Mouse (Mus musculus) stomach, embryonic 16.5 days (tissue): ENCODE results near the gene Dennd2a. TPM values are rescaled to one million over a fixed set of nuclear protein-coding genes. Genes with fewer than 3 reads are reported as not detected.

ENCODE experiments used
- ATAC-seq: fragments of 200-750 bp; cut with Nextera tagmentation; 2 replicates; pipeline ENCODE4 v1.8.0; 2017; ENCODE audit warnings: moderate number of reproducible peaks, moderate TSS enrichment; ENCODE audit not compliant: insufficient read depth, low FRiP score
- H3K27ac ChIP-seq: fragments of 300-500 bp; sonication (generic); 2 replicates; pipeline ENCODE4 v1.5.1; 2014; ENCODE audit warnings: low read length
- H3K27me3 ChIP-seq: fragments of 300-500 bp; sonication (generic); 2 replicates; pipeline ENCODE4 v1.6.1; 2014; ENCODE audit warnings: low read length, control low read depth, mixed read lengths; ENCODE audit not compliant: control insufficient read depth, insufficient read depth
- H3K36me3 ChIP-seq: fragments of 300-500 bp; sonication (generic); 2 replicates; pipeline ENCODE4 v1.6.1; 2014; ENCODE audit warnings: low read length; ENCODE audit not compliant: control insufficient read depth, insufficient read depth
- H3K4me1 ChIP-seq: fragments of 300-500 bp; sonication (generic); 2 replicates; pipeline ENCODE4 v1.6.1; 2014; ENCODE audit warnings: low read length, control low read depth, mixed read lengths; ENCODE audit not compliant: control insufficient read depth, insufficient read depth
- H3K4me2 ChIP-seq: fragments of 300-500 bp; sonication (generic); 2 replicates; pipeline ENCODE4 v1.6.1; 2014; ENCODE audit warnings: low read depth, low read length, mixed read lengths
- H3K4me3 ChIP-seq: fragments of 300-500 bp; sonication (generic); replicated peaks from 2 replicates; pipeline ENCODE4 v1.5.1; 2014; ENCODE audit warnings: mild to moderate bottlenecking, low read length
- H3K9ac ChIP-seq: fragments of 300-500 bp; sonication (generic); 2 replicates; pipeline ENCODE4 v1.6.1; 2014; ENCODE audit warnings: low read length
- H3K9me3 ChIP-seq: fragments of 300-500 bp; sonication (generic); replicated peaks from 2 replicates; pipeline ENCODE4 v1.6.1; 2016; ENCODE audit warnings: low read length, control low read depth; ENCODE audit not compliant: control insufficient read depth
- WGBS: fragments of 180-500 bp; shearing (Covaris S2); extraction: QIAGEN DNeasy Blood & Tissue Kit; methylation state at CpG from one replicate; pipeline ENCODE4 v1.1.7; 2014; 5-methylcytosine and 5-hydroxymethylcytosine counted together
- polyA plus RNA-seq: library from polyadenylated mRNA; unstranded; fragments of >200 nt; fragmentation: Nextera tagmentation; extraction: Ambion mirVana; gene quantifications from 2 replicates; pipeline ENCODE4 v1.2.1, GENCODE M21; 2015

Dennd2a gene
- 10.8 and 10.9 TPM in 2 replicates for polyA plus RNA-seq

DNA sequence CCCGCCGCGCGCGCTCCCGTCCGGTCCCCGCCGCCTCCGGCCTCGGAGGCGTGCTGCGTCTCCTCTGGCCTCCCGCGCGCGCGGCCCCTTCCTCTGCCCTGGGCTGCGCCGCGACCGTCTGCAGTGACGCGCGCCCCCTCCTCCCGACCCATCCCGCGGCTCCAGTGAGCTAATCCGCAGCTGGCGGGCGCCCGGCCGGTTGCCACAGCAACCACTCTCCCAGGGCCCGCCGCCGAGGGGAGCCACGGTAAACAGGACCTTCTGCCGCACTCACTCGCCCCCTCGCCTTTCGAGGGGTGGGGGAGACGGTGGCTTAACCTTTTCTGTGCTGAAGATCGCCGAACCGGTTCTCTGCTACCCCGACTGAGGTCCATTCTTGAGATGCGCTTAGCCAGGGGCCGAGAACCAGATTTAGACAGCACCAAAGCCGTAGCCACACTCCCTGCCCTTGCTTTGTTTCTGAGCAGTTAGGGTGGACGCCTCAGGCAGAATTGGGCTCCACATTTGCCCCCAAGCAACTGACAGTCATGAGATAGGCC, at the start of gene Dennd2a:
Dennd2a (minus strand) TSS at position 145 of the 539 bp plus-strand sequence.
- Histone ChIP-seq H3K4me2 (peak within 1 kb of the TSS; percentile 67), H3K27ac (peak within 1 kb of the TSS; percentile 83), H3K9me3 (no peaks in the 10 kb centered on the region), H3K27me3 (no peaks in the 10 kb centered on the region), H3K4me1 (peaks cover 17% of the 10 kb centered on the region), H3K4me3 (peak within 1 kb of the TSS; percentile 67), H3K36me3 (no peaks in the 10 kb centered on the region), H3K9ac (peak within 1 kb of the TSS; percentile 94)
- under 1% methylated on average over 47 of the region's 50 CpGs for WGBS
- ATAC-seq: peak; percentile 92

DNA sequence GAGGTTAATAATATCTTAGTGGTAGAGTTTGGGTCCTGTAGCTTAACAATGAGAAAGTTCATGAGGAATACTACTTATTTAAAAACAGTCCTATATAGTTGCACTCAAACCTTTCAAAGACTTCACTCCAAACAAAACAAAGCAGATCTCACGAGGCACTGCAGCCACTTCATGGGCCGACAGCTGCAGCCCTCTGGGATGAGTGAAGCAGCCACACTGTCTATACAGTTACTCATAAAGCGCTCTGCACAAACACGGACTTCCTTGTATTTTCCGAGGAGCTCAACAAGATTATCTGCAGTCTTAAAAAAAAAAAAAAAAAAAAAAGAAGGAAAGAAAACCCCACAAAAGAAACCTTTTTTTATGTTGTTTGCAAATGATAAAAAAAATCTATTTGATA, 49.7 kb upstream of the Dennd2a start:
- WGBS: 46% methylated on average over 5 of the region's 5 CpGs
- no peak for ATAC-seq
- H3K27ac ChIP-seq: no peak overlapping the region
- H3K4me3 ChIP-seq: no peak overlapping the region
- no peak overlapping the region for H3K4me2 ChIP-seq
- no peaks in the 10 kb centered on the region for H3K4me1 ChIP-seq
- no peak overlapping the region for H3K9ac ChIP-seq
- H3K9me3 ChIP-seq: no peaks in the 10 kb centered on the region
- no peaks in the 10 kb centered on the region for H3K36me3 ChIP-seq
- H3K27me3 ChIP-seq: no peaks in the 10 kb centered on the region

DNA sequence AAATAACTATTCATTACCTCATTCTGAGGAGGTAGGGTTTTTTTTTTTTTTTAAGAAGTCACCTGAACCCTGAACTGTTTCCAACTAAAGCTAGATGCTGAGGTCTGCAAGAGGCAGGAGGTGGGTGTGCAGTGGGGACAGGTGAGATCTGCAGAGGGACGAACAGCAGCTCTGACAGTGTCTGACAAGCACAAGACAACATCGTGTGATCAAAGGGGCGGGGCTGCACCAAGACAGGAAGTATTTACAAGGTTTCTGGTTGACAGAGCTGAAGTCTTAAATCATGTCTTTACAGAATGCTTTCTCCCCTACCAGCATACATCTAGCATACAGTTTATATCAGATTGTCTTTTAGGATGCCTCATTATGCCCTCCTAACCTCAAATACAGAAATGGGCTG, 49.2 kb upstream of the Dennd2a start:
- Histone ChIP-seq H3K27me3 (no peaks in the 10 kb centered on the region), H3K4me3 (no peak overlapping the region), H3K4me1 (no peaks in the 10 kb centered on the region), H3K36me3 (no peaks in the 10 kb centered on the region), H3K9me3 (no peaks in the 10 kb centered on the region), H3K4me2 (no peak overlapping the region), H3K9ac (no peak overlapping the region), H3K27ac (no peak overlapping the region)
- ATAC-seq: no peak
- WGBS: 59% methylated on average over 3 of the region's 3 CpGs

DNA sequence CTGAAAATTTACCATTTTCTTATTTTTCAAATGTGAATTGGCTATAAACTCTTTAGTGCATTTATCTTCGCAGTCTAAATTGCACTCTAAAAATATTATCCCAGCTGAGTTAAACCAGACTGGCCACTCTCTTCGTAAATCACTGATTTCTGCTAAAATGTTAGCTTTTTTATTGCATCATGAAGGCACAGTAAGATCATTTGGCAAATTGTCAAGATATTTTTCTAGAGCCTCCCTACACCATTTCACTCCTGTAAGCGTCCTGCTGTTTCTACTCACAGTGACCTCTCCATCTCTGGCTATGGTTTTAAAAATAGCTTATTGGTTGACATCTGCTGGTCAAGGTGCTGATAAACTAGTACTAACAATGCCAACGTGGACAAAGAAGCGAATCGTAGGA, 48.4 kb upstream of the Dennd2a start:
- Histone ChIP-seq H3K4me3 (no peak overlapping the region), H3K4me2 (no peak overlapping the region), H3K36me3 (no peaks in the 10 kb centered on the region), H3K9ac (no peak overlapping the region), H3K9me3 (no peaks in the 10 kb centered on the region), H3K27me3 (no peaks in the 10 kb centered on the region), H3K4me1 (no peaks in the 10 kb centered on the region), H3K27ac (no peak overlapping the region)
- no peak for ATAC-seq
- WGBS: 59% methylated on average over 6 of the region's 6 CpGs

DNA sequence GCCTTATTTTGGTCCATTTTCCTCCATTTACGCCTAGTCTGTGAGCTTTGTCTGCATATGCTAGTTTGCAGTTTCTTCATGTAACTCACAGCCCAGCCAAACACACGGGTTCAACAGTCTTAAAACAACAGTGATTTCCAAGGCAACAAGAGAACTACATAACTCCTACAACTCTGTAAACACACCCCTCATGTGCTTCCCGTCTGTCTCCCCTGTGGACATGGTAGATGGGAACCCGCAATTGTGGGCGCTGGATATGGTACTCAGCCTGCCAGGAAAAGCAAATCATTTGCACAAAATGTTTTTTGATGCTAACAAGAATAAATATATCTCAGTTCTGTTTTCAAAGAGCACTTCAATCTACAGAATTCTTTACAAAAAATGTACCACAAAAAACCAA, 46.9 kb upstream of the Dennd2a start:
- Histone ChIP-seq H3K4me1 (no peaks in the 10 kb centered on the region), H3K9me3 (no peaks in the 10 kb centered on the region), H3K36me3 (peaks cover 7% of the 10 kb centered on the region; the same call in 1 of the 2 replicates), H3K4me2 (no peak overlapping the region), H3K9ac (no peak overlapping the region), H3K4me3 (no peak overlapping the region), H3K27me3 (no peaks in the 10 kb centered on the region), H3K27ac (no peak overlapping the region)
- no peak for ATAC-seq
- 78% methylated on average over 5 of the region's 5 CpGs for WGBS

DNA sequence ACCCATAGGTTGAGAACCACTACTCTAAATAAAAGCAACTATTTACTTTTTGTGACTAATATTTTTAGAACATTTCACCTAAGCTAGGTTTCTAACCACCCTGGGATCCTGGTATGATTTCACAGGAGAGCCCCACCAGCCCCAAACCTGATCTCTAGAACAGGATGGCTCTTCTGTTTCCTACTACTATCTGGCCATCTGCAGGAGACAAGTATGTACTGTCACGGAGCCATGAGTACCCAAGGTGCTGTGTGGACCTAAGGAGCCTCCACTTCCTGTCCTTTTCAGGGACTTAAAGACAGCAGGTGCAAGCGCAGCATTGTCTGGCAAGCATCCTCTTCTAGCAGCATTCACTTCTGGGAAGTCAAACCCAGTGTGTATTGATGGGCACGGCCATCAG, 44.2 kb upstream of the Dennd2a start:
- Histone ChIP-seq H3K4me2 (no peak overlapping the region), H3K9ac (no peak overlapping the region), H3K4me3 (no peak overlapping the region), H3K27me3 (no peaks in the 10 kb centered on the region), H3K27ac (no peak overlapping the region), H3K36me3 (peaks cover 7% of the 10 kb centered on the region), H3K9me3 (no peaks in the 10 kb centered on the region), H3K4me1 (no peaks in the 10 kb centered on the region)
- ATAC-seq: no peak
- WGBS: 87% methylated on average over 3 of the region's 3 CpGs

DNA sequence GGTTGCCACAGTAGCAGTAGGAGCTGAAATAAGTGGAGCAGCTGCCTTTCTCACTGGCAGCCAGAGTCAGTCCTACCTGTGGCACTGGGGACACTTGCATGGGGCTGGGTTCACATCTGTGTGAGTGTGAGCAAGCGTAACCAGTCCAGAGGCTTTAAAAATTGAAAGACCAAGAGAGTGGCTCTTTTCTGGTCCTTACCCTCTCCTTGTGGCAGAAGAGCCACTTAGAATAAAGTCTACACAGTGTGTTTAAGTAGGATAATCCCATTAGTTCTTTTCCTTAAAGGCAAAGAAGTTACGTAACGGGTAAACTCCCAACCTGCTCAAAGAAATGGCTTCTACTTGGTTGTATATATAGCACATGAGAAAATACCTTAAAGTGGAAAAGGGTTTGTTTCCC, 43.2 kb upstream of the Dennd2a start:
- Histone ChIP-seq H3K36me3 (peaks cover 7% of the 10 kb centered on the region), H3K27ac (no peak overlapping the region), H3K9ac (no peak overlapping the region), H3K4me3 (no peak overlapping the region), H3K4me2 (no peak overlapping the region), H3K4me1 (no peaks in the 10 kb centered on the region), H3K27me3 (no peaks in the 10 kb centered on the region), H3K9me3 (no peaks in the 10 kb centered on the region)
- 90% methylated on average over 3 of the region's 3 CpGs for whole genome bisulfite sequencing
- no peak for ATAC-seq

DNA sequence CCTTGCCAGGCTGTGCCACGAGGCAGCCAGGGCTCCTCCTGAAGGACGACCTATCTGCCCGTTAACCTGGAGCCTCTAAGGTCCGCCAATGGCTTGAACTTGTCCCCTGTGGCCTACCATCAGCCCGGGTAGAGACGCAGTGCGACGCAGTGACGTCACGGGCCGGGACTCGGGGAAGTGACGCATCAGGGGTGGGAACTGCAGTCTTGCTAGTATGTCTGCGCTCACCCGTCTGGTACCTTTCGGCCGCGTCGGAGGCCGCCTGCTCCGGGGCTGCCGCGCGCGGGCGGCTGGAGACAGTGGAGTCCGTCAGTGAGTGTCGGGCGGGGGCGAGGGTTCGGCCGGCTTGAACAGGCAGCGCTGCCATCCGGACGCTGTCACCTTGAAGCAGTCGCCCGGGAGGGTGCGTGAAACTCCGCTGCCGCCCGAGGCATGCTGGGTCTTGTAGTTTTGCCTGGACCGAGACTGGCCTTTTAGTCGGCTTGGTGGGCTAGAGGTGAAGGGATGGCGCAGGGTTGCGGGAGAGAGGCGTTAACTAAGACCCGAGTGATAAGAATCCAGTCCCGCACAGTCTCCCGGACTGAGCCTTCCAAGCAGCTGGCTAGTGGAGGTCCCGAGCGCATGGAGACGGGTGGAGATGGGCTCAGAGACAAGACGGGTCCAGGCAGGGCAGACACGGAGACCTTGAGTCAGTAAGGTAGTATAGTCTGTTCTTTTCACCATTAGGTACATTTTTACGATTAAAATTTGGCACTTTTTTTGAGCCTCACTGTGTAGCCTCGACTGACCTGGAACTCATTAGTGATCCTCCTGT, 34.9 kb upstream of the Dennd2a start, which contains the start of gene Ndufb2:
Ndufb2 (plus strand) TSS at position 174 of the 814 bp plus-strand sequence.
- Histone ChIP-seq H3K4me3 (peak within 1 kb of the TSS; percentile 88), H3K27me3 (no peaks in the 10 kb centered on the region), H3K4me1 (peaks cover 12% of the 10 kb centered on the region), H3K9ac (peak within 1 kb of the TSS; percentile 97), H3K4me2 (peak within 1 kb of the TSS; percentile 70), H3K27ac (peak within 1 kb of the TSS; percentile 93), H3K9me3 (no peaks in the 10 kb centered on the region), H3K36me3 (0 out of 2 replicates have a peak, but pooled peaks cover 10% of the 10 kb centered on the region)
- peak; percentile 98 for ATAC-seq
- WGBS: under 1% methylated on average over 56 of the region's 56 CpGs

DNA sequence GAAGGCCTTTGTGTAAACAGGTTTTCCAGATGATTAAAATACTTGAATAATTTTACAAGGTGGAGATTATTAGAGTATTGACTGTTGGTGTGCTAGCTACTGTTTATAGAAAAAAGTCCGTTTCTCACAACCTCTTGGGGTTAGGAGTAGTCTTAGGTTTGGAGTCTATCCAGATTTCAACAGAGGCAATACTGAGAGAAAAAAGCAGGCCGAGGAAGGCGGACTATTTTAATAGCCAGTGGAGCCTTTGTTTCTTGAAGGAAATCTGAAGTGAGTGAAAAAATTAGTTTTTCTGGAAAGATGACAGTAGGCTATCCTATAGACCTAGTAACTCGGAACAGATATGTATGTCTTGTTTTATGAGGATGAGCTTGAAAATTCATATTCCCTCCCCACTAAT, 33.8 kb upstream of the Dennd2a start:
- peak overlapping the region; percentile 70; the same call in 1 of the 2 replicates for H3K4me2 ChIP-seq
- no peak overlapping the region for H3K4me3 ChIP-seq
- ATAC-seq: no peak
- H3K9ac ChIP-seq: no peak overlapping the region
- peaks cover 12% of the 10 kb centered on the region for H3K4me1 ChIP-seq
- 88% methylated on average over 4 of the region's 4 CpGs for WGBS
- H3K27me3 ChIP-seq: no peaks in the 10 kb centered on the region
- no peaks in the 10 kb centered on the region for H3K9me3 ChIP-seq
- 0 out of 2 replicates have a peak, but pooled peaks cover 10% of the 10 kb centered on the region for H3K36me3 ChIP-seq
- H3K27ac ChIP-seq: no peak overlapping the region
